Mouse (Mus musculus): Measurements from ENCODE around the gene Hoxa11. TPM values are rescaled to one million over a fixed set of nuclear protein-coding genes. Genes with fewer than 3 reads are reported as not detected.

Gene Hoxa11
- polyA plus RNA-seq, 1 experiment from 2014 or later: not detected

DNA sequence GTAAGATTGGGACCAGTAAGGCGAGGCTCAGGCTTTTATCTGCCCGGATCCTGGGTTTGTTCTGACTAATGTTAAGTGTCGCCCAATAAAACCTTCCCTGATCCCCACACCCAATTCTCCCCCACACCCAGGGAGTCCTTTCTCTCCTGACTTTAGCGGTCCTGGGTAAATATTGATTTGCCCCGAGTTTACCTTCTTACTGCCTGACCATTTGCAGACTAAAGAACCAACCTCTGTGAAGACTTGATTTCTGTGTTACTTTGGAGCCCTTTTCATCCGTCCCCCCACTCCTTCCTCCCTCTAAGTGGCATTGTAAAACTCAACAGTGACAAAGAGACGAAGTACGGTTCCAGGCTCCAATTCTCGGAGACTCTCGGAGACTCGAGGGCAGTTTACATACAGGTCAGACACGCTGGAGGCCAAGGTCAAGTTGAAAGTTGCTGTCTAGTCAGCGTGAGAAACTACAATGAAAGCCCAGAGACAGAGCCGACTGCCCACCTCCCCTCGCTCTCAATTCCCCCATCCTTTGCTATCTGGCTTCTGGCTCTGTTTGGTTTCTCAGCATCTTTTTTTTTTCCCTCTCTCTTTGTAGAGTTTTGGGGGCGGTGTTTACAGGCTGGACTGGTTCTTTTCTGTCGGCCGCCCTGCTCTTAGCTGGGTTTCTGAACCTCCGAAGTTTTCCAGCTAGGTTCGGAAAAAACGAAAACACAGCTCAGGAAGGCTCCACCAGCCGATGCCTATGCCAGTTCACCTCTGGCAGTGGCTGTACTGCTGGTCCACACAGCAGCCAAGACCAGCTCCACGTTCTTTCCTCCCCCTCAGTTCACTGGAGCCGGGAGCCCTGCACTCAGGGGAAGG is 17.1 kb upstream of the Hoxa11 start:
- 1% methylated on average over 24 of the region's 24 CpGs for WGBS
- Histone ChIP-seq H3K27me3 (peaks cover 98% of the 10 kb centered on the region), H3K36me3 (no peaks in the 10 kb centered on the region), H3K9me3 (no peaks in the 10 kb centered on the region), H3K9ac (replicated peaks) (no peak overlapping the region), H3K4me1 (replicated peaks) (peaks cover 6% of the 10 kb centered on the region; the same call in 1 of the 2 replicates), H3K27ac (no peak overlapping the region), H3K4me3 (replicated peaks) (no peak overlapping the region), H3K4me2 (replicated peaks) (no peak overlapping the region)
- ATAC-seq: no peak

DNA sequence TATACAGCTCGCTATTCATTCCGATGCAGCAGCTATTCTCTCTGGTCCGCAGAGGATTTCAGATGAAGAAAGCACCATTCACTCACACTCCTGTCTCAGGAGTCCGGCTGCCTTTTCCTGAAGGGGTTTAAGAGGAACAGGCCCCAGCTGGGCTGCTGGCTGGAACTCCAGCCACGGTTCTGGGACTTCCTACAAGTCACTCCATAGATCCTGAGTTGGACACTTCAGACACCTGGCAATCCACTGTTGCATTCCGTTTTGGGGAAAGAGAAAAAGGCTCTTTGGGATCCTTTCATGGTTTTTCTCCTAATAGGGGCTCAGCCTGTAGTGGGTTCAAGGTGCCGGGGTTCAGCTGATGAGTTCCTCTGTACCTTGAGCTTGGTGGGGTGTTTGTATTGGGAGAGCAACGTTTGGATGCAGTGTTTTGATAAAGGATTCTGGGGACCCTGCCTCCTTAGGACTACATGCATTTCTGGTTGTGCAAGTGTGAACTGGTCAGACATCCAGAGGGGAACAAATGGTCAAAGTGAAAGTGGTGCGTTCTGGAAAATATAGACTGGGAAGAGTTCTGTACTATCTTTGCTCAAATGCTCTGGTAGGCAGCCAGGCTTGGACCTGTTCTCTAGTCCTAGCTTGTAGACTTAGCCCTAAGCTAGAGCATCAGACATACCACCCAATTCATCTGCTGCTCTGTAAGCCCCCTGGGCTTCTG is 16.3 kb upstream of the Hoxa11 start:
- 1% methylated on average over 9 of the region's 9 CpGs for WGBS
- ATAC-seq: no peak

DNA sequence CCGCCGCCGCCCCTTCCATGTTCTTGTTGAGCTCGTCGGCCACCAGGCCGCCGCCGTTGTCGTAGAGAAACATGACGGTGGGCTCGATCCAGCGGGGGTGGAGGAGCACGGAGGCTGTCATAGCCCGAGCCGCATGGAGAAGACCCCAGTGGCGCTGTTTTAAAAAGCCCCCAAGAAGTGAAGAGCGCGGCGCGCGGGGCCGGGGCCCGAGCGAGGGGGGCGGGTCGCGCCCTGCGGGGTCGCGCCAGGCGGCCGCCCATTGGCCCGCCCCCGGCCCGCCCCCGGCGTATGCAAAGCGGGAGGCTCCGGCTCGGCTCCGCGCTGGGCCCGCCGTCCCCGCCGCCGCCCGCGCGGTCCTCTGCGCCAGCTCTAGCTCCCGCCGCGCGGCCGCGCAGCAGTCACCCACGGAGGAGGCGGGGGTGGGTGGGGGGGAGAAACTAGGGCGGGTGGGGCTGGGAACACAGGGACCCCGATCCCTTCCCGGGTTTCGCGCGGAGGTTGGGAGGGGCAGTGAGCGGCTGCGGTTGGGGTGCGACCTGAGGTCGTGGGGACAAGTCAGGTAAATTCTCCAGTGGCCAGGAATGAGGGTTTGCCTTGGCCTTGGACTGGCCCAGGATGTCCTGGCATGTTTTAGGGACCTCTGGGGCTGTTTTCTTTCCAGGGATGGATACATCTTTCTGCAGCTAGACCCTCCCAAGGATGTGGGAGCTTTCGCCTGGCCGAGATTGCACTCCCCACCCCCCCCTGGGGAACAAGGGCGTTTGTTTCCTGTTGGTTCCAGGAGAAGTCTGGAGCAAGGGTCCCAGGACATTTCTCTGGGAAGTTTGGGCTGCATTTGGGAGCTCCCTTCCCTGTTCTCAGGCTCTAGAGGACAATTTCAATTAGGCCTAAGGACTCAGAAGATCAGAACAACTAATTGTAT is 15.3 kb upstream of the Hoxa11 start, which contains the start of gene Hoxa13:
Gene Hoxa13, minus strand, starts transcription at position 227 of the 922 bp plus-strand sequence.
- ATAC-seq: no peak
- Histone ChIP-seq H3K36me3 (no peaks in the 10 kb centered on the region), H3K4me1 (replicated peaks) (peaks cover 6% of the 10 kb centered on the region; the same call in 1 of the 2 replicates), H3K27ac (no peak within 1 kb of the TSS), H3K9ac (replicated peaks) (no peak within 1 kb of the TSS), H3K27me3 (peaks cover 98% of the 10 kb centered on the region), H3K4me3 (replicated peaks) (peak within 1 kb of the TSS; percentile 30), H3K4me2 (replicated peaks) (peak within 1 kb of the TSS; percentile 43), H3K9me3 (no peaks in the 10 kb centered on the region)
- WGBS: 0% methylated on average over 48 of the region's 72 CpGs

More for the DNA sequence above, 16.3 kb upstream of the Hoxa11 start:
- Histone ChIP-seq H3K4me3 (replicated peaks) (no peak overlapping the region), H3K9ac (replicated peaks) (no peak overlapping the region), H3K4me2 (replicated peaks) (no peak overlapping the region), H3K27me3 (peaks cover 99% of the 10 kb centered on the region), H3K9me3 (no peaks in the 10 kb centered on the region), H3K36me3 (no peaks in the 10 kb centered on the region), H3K27ac (no peak overlapping the region), H3K4me1 (replicated peaks) (peaks cover 6% of the 10 kb centered on the region; the same call in 1 of the 2 replicates)

DNA sequence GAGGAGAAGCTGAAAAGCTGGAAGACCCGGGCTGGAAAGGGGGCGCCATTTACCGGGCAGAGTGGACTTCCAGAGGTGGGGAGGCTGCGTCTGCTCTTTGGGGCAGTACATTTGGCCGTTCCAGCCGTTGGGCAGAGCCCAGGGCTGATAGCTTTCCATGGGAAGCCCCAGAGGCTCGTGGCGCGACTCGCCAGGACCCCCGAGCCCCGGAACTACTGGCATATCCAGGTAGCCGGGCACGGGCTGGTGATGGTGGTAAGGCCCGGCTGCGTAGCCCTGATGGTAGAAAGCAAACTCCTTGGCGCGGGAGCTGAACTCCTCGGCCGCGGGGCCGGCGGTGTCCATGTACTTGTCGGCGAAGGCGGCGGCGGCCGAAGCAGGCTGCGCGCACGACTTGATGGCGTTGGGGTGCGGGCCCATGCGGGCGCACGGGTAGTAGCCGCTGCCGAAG is 14.2 kb upstream of the Hoxa11 start:
- WGBS: under 1% methylated on average over 39 of the region's 39 CpGs
- Histone ChIP-seq H3K27ac (no peak overlapping the region), H3K9me3 (no peaks in the 10 kb centered on the region), H3K27me3 (peaks cover 98% of the 10 kb centered on the region), H3K9ac (replicated peaks) (no peak overlapping the region), H3K4me1 (replicated peaks) (peaks cover 6% of the 10 kb centered on the region; the same call in 1 of the 2 replicates), H3K4me3 (replicated peaks) (no peak overlapping the region), H3K4me2 (replicated peaks) (peak overlapping the region; percentile 43; the same call in 1 of the 2 replicates), H3K36me3 (no peaks in the 10 kb centered on the region)
- ATAC-seq: no peak

DNA sequence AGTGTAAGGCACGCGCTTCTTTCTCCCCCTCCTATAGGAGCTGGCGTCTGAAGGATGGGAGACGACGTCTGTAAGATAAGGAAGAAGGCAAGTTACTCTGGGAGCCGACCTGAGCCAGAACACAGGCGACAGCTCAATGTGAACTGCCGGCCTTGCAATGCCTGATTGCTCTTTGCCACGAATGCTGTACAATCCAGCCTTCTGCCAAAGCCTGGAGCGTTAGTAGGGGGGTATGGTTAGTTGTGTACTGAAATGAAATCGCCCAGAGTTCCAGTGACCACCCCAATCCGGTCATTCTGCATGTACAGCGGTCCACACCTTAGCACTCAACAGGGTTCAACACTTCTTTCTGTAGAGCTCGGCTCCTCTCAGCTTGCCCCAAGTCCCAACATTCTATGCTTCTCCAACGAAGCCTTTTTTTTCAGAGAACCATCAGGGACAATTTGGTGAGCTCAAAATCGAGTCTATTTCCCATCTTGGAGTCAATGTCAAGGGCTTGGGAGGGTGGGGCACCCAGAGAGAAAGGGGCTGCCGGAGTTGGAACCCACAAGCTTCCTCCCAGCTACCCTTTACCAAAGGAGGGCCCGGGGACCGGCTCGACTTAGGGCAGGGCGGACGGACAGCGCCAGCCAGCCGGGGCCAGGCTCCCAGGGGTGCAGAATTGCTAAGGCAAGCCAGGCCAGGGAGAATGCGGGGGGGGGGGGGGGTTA is 13.6 kb upstream of the Hoxa11 start:
- WGBS: 2% methylated on average over 25 of the region's 25 CpGs
- Histone ChIP-seq H3K27ac (no peak overlapping the region), H3K36me3 (no peaks in the 10 kb centered on the region), H3K4me3 (replicated peaks) (no peak overlapping the region), H3K9me3 (no peaks in the 10 kb centered on the region), H3K4me2 (replicated peaks) (no peak overlapping the region), H3K9ac (replicated peaks) (no peak overlapping the region), H3K4me1 (replicated peaks) (peaks cover 6% of the 10 kb centered on the region; the same call in 1 of the 2 replicates), H3K27me3 (peaks cover 97% of the 10 kb centered on the region)
- no peak for ATAC-seq

DNA sequence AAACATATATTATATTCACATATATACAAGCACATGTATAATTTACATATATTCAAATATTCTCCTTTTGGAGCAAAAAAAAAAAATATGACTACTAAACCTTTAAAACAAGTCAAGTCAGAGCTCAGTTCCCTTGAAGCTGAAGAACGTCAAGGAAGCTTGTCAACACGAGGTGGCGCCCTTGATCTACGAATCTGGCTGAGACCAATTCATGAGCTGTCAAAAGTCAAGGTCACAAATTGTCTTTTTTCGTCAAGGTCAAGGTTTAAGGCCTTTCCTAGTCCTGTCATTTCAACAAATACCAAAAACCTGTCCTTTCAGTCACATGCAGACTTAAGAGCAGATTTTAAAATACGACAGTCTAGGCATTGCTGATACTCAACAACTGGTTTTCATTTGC is 11.3 kb upstream of the Hoxa11 start:
- WGBS: under 1% methylated on average over 6 of the region's 6 CpGs
- no peak overlapping the region for H3K4me3 ChIP-seq (replicated peaks)
- H3K9me3 ChIP-seq: no peaks in the 10 kb centered on the region

DNA sequence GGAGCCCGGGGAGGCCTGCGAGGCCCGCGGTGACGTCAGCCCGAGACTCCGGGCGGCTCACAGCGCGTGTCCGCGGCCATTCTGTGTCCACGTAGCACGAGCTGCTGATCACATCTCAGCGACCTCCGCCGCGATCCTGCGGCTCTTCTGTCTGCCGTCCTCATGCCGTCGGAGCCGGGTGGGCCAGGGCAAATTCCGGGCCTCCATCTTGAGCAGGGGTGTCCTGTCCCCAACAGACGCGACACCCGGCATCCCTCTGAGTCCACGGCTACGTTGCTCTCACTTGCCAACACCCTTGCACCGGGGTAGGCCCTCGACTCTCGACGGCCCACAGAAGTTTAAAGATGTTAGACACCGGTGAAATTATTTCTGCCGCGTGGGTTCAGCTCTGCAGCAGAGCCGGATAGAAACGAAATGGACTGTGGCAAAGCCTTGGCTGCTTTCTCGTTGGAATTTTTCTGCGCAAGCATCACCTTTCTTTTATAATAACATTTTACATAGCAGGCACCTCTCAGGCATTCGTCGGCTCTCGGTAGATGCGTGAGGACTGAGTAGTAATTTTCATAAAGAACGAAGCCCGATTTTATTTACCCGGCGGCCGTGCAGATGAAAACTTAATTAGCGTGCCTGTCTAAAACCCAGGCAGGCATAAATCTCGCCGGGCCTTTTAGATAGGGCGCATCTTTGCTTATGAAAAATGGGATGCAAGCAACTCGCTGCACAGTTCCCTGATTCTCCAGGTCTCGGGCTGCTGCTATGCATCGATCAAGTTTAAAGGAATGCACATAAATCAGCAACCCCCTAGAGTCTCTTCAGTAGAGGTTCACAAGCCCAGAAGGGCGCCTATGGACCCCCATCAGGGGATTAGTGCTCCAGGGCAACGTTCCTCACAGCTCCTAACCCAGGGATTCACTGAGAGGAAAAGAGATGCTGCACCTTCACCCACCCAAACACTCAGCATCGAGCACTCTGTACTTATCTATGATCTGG is 8.2 kb upstream of the Hoxa11 start:
- ATAC-seq: no peak
- WGBS: 1% methylated on average over 59 of the region's 59 CpGs
- no peak overlapping the region for H3K4me3 ChIP-seq (replicated peaks)
- peaks cover 3% of the 10 kb centered on the region; the same call in 1 of the 2 replicates for H3K4me1 ChIP-seq (replicated peaks)
- peaks cover 97% of the 10 kb centered on the region for H3K27me3 ChIP-seq
- no peak overlapping the region for H3K9ac ChIP-seq (replicated peaks)
- H3K27ac ChIP-seq: no peak overlapping the region
- H3K36me3 ChIP-seq: no peaks in the 10 kb centered on the region
- no peak overlapping the region for H3K4me2 ChIP-seq (replicated peaks)
- no peaks in the 10 kb centered on the region for H3K9me3 ChIP-seq

More for the DNA sequence above, 11.3 kb upstream of the Hoxa11 start:
- no peak for ATAC-seq
- Histone ChIP-seq H3K27me3 (peaks cover 97% of the 10 kb centered on the region), H3K36me3 (no peaks in the 10 kb centered on the region), H3K4me1 (replicated peaks) (peaks cover 9% of the 10 kb centered on the region; the same call in 1 of the 2 replicates), H3K9ac (replicated peaks) (no peak overlapping the region), H3K27ac (no peak overlapping the region), H3K4me2 (replicated peaks) (no peak overlapping the region)

DNA sequence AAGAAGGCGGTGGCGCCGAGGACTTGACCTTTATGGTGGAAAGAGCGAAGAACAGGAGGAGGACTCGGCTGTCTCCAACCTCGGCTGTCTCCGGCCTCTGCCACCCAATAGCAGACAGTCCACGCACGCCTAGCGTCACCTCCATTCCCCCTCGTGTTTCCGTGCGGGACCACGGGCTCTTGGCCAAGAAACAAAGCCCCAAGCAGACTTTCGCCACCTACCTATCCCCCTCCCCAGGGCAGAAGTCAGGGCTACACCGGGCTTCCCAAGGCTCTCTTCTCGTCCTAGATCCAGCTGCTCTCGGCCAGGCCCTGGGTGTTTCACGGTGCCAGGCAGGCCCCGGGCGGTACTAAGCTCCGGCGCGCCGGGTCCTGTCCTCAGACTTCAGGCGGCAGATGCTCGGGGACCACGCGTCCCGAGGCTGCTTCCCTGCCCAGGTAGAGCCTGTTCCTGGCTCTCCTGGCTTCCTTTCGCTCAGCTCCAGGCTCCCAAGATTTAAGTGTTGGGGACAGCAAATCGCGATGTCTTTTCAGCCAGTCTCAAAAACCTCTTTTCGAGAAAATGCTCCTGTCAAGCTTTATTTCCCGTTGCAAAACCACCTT is 7.3 kb upstream of the Hoxa11 start:
- H3K27me3 ChIP-seq: peaks cover 97% of the 10 kb centered on the region
- no peak for ATAC-seq
- H3K4me3 ChIP-seq (replicated peaks): no peak overlapping the region
- no peak overlapping the region for H3K27ac ChIP-seq
- no peaks in the 10 kb centered on the region for H3K9me3 ChIP-seq
- 1% methylated on average over 35 of the region's 35 CpGs for WGBS
- H3K4me1 ChIP-seq (replicated peaks): peaks cover 3% of the 10 kb centered on the region; the same call in 1 of the 2 replicates
- H3K36me3 ChIP-seq: no peaks in the 10 kb centered on the region
- H3K4me2 ChIP-seq (replicated peaks): no peak overlapping the region
- no peak overlapping the region for H3K9ac ChIP-seq (replicated peaks)

DNA sequence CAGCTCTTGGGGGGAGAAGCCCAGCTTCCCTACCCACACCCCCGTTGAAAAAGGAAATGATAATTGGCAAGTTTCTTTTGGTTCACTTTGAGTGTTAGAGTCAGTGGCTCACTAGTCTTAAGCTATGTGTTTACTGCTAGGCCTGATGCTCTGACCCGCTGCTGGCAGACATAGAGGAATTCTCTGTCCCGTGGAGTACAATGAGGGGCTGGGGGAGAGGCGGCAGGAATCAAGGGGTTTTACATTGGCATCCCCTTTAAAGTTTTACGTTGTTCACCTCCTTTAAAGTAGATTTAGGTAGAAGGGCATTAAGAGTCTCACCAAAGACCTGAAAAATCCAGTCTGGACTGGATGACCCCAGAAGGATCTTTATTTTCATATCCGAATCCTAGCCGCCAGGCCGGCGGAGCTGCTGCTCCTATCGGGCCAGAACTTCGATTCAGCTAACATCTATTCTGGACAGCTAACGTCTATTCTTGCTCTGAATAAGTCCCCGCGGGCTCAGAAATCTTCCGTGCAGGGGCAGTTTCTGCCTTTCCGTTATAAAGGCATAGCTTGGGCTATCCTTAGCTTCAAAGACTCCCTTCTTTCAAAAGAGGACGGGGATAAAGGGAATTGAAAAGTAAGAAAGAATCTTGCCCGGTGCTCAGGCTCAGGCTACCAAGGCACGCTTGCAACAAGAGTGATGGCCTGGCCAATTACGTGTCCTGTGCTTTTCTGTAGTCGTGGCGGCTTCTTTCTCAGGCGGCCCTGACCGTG is 6.6 kb upstream of the Hoxa11 start:
- no peak overlapping the region for H3K4me2 ChIP-seq (replicated peaks)
- H3K9ac ChIP-seq (replicated peaks): no peak overlapping the region
- no peaks in the 10 kb centered on the region for H3K9me3 ChIP-seq
- no peaks in the 10 kb centered on the region for H3K36me3 ChIP-seq
- ATAC-seq: no peak
- peaks cover 98% of the 10 kb centered on the region for H3K27me3 ChIP-seq
- H3K4me1 ChIP-seq (replicated peaks): peaks cover 3% of the 10 kb centered on the region; the same call in 1 of the 2 replicates
- H3K27ac ChIP-seq: no peak overlapping the region
- no peak overlapping the region for H3K4me3 ChIP-seq (replicated peaks)
- WGBS: 2% methylated on average over 24 of the region's 24 CpGs
